Mouse (Mus musculus) midbrain, postnatal 0 days (tissue): ENCODE measurements around the gene Ccdc51. TPM values are rescaled to one million over a fixed set of nuclear protein-coding genes. Genes with fewer than 3 reads are reported as not detected.

Experiments
- ATAC-seq: fragments of 200-750 bp; cut with Nextera tagmentation; 2 replicates; pipeline ENCODE4 v1.8.0; 2017; ENCODE audit warnings: moderate number of reproducible peaks, mild to moderate bottlenecking, moderate TSS enrichment, moderate library complexity; ENCODE audit not compliant: low FRiP score
- DNase-seq: peaks from one replicate; pipeline ENCODE4 v3.0.0-alpha.2; 2015; ENCODE audit warnings: low spot score
- H3K27ac ChIP-seq: fragments of 300-500 bp; sonication (generic); 2 replicates; pipeline ENCODE4 v1.5.1; 2014; ENCODE audit warnings: low read depth, mild to moderate bottlenecking, low read length, mixed read lengths
- H3K27me3 ChIP-seq: fragments of 300-500 bp; sonication (generic); 2 replicates; pipeline ENCODE4 v1.6.1; 2014; ENCODE audit warnings: low read length, control low read depth, mixed read lengths; ENCODE audit not compliant: insufficient read depth
- H3K36me3 ChIP-seq: fragments of 300-500 bp; sonication (generic); 2 replicates; pipeline ENCODE4 v1.6.1; 2014; ENCODE audit warnings: low read length, control low read depth, mixed read lengths; ENCODE audit not compliant: insufficient read depth
- H3K4me1 ChIP-seq: fragments of 300-500 bp; sonication (generic); 2 replicates; pipeline ENCODE4 v1.6.1; 2014; ENCODE audit warnings: mild to moderate bottlenecking, control low read depth, antibody characterized with exemption, low read length, mixed read lengths; ENCODE audit not compliant: insufficient read depth
- H3K4me2 ChIP-seq: fragments of 300-500 bp; sonication (generic); 2 replicates; pipeline ENCODE4 v1.6.1; 2014; ENCODE audit warnings: low read depth, mild to moderate bottlenecking, low read length, mixed read lengths; ENCODE audit not compliant: poor library complexity, severe bottlenecking
- H3K4me3 ChIP-seq: fragments of 300-500 bp; sonication (generic); 2 replicates; pipeline ENCODE4 v1.5.1; 2014; ENCODE audit warnings: low read depth, mild to moderate bottlenecking, low read length, moderate library complexity
- H3K9ac ChIP-seq: fragments of 300-500 bp; sonication (generic); replicated peaks from 2 replicates; pipeline ENCODE4 v1.6.1; 2014; ENCODE audit warnings: mild to moderate bottlenecking, low read length, moderate library complexity, mixed read lengths; ENCODE audit not compliant: poor library complexity, severe bottlenecking
- H3K9me3 ChIP-seq: fragments of 300-500 bp; sonication (generic); 2 replicates; pipeline ENCODE4 v1.6.1; 2016; ENCODE audit warnings: low read length, control low read depth
- CTCF ChIP-seq: IDR thresholded peaks from 2 replicates; pipeline ENCODE4 v1.5.1; 2016; ENCODE audit warnings: antibody characterized with exemption, mild to moderate bottlenecking
- WGBS: fragments of 180-500 bp; shearing (Covaris S2); extraction: QIAGEN DNeasy Blood & Tissue Kit; methylation state at CpG from one replicate; pipeline ENCODE4 v1.1.7; 2014; 5-methylcytosine and 5-hydroxymethylcytosine counted together
- polyA plus RNA-seq: library from polyadenylated mRNA; unstranded; fragments of >200 nt; fragmentation: Nextera tagmentation; extraction: Ambion mirVana; gene quantifications from 2 replicates; pipeline ENCODE4 v1.2.1, GENCODE M21; 2015
- total RNA-seq: library from RNA; depleted of rRNA; stranded (reverse); fragments of >200 nt; gene quantifications from 2 replicates; pipeline ENCODE4 v1.2.3, GENCODE M21; 2014

The Ccdc51 gene
- total and polyA plus RNA-seq, 2 experiments from 2014 or later = 4.8 to 6.9 TPM

GRCm38 (mm10) chr9:109054712-109055111 lies 27.6 kb upstream of the Ccdc51 start:
- Histone ChIP-seq H3K27me3 (no peaks in the 10 kb centered on the region), H3K4me2 (peak overlapping the region; percentile 51), H3K9me3 (no peaks in the 10 kb centered on the region), H3K4me3 (peak overlapping the region; percentile 32), H3K9ac (peak overlapping the region; percentile 52; the same call in 1 of the 2 replicates), H3K4me1 (peaks cover 13% of the 10 kb centered on the region), H3K36me3 (peaks cover 15% of the 10 kb centered on the region), H3K27ac (peak overlapping the region; percentile 67)
- DNase-seq = peak; percentile 82
- 7% methylated on average over 7 of the region's 7 CpGs for WGBS
- ATAC-seq = peak; percentile 79
- no peak for TF ChIP-seq CTCF

DNA sequence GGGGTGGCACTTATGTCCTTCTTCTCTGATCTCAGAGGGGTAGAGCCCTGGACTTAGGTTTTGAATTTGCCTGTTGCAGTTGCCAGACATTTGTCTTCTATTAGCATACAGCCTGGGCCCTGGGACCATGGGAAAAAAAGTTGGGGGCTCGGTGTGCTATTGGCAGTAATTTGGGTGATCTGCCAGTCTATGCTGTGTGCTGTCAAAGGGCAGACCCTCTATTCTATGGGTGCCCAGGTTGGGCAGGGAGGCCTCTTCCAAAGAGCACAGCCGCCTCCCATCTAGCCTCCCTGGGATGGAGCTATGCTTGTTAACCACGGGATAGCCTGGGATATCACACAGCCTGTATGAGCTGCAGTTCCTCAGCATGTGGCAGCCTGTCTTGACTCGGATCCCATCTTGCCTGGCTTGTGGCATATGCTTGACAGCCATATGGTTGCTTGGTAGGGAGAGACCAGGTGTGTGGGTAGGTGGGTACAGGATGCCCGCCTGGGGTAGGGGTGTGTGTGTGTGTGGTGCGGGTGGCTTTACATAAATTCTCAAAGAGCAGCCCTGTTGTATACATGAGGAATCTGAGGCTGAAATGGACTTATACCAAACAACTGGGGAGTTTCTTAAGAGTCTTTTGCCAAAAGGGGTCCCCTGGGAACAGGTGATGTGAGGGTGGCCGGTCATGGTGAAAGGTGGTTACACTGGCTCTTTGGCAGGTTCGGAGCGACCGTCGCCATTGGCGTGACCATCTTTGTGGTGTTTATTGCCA lies 26.8 kb upstream of the Ccdc51 start:
- H3K4me2 ChIP-seq = peak overlapping the region; percentile 51
- ATAC-seq (no peak), DNase-seq (no peak)
- no peak overlapping the region; the same call in 1 of the 2 replicates for H3K9ac ChIP-seq
- no peaks in the 10 kb centered on the region for H3K27me3 ChIP-seq
- peaks cover 21% of the 10 kb centered on the region for H3K36me3 ChIP-seq
- H3K4me1 ChIP-seq = peaks cover 13% of the 10 kb centered on the region
- H3K9me3 ChIP-seq = no peaks in the 10 kb centered on the region
- peak overlapping the region; percentile 32 for H3K4me3 ChIP-seq
- H3K27ac ChIP-seq = peak overlapping the region; percentile 67
- no peak for TF ChIP-seq CTCF
- 91% methylated on average over 12 of the region's 12 CpGs for WGBS

DNA sequence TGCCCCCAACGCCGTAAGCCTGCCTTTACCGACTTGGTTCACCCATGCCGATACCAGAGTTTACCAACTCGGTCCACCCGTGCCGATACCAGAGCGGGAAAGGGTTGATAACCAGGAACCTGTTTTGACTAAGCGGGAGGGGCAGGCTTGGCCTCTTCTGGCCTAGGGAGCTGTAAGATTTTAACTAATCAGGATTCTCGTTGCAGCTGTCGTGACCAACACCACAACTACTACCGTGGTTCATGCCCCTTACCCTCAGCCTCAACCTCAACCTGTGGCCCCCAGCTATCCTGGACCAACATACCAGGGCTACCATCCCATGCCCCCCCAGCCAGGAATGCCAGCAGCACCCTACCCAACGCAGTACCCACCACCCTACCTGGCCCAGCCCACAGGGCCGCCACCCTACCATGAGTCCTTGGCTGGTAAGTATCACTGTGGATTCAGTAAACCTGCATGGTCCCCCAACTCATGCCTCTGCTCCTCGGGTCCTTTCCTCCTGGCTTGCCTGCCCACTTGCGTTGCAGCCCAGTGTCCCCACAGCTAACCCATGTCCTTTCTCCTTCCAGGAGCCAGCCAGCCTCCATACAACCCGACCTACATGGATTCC lies 26.1 kb upstream of the Ccdc51 start:
- whole genome bisulfite sequencing = 92% methylated on average over 17 of the region's 17 CpGs
- no peaks in the 10 kb centered on the region for H3K27me3 ChIP-seq
- ATAC-seq (no peak), DNase-seq (no peak)
- H3K36me3 ChIP-seq = peaks cover 26% of the 10 kb centered on the region
- peaks cover 13% of the 10 kb centered on the region for H3K4me1 ChIP-seq
- H3K9me3 ChIP-seq = no peaks in the 10 kb centered on the region
- H3K27ac ChIP-seq = no peak overlapping the region
- no peak overlapping the region for H3K9ac ChIP-seq
- no peak overlapping the region for H3K4me3 ChIP-seq
- no peak overlapping the region for H3K4me2 ChIP-seq
- no peak for TF ChIP-seq CTCF

DNA sequence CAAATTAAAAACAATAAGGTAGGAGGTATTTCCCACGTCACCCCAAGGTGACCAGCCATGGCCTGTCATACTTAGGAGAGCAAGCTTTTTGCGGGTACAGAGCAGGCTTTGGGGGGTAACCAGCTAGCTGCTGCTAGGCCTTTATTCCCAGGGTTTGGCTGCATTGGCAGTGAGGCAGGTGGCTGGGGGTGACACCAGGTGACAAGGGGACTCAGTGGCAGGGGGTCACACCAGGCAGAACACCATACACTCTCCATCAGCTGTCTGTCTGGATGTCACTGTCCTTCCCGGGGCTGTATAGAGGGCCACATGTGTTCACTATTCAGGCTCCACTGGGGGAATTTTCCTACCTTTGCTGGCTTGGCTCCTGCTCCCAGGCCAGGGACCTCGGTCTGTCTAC lies 25.4 kb upstream of the Ccdc51 start:
- WGBS = 88% methylated on average over 4 of the region's 4 CpGs
- no peak overlapping the region for H3K4me3 ChIP-seq
- H3K27me3 ChIP-seq = no peaks in the 10 kb centered on the region
- ATAC-seq (no peak), DNase-seq (no peak)
- H3K36me3 ChIP-seq = peaks cover 29% of the 10 kb centered on the region
- no peaks in the 10 kb centered on the region for H3K9me3 ChIP-seq
- no peak overlapping the region for H3K9ac ChIP-seq
- H3K4me2 ChIP-seq = no peak overlapping the region
- H3K4me1 ChIP-seq = peaks cover 13% of the 10 kb centered on the region
- TF ChIP-seq CTCF = no peak
- H3K27ac ChIP-seq = no peak overlapping the region

DNA sequence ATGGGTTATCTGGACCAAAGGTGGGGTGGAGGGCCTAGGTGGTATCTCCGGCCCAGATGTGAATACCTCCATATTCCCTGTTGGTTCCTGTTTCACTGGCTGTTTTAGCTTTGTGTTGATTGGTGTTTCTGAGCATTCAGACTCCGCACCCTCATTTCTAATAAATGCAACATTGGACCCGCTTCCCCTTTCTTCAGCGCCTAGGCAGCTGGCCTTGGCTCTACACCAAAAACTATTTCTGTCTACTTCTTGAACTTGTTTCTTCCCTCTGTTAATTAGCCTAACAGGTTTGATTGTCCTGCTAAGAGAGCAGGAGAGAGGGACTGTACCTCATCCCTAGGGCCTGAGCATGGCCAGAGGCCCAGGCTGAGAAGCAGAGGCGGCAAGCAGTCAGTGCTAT lies 24.8 kb upstream of the Ccdc51 start:
- H3K4me2 ChIP-seq = no peak overlapping the region

More for the DNA sequence above, 24.8 kb upstream of the Ccdc51 start:
- DNase-seq (no peak), ATAC-seq (no peak)
- 96% methylated on average over 5 of the region's 5 CpGs for WGBS
- Histone ChIP-seq H3K4me1 (peaks cover 13% of the 10 kb centered on the region), H3K36me3 (peaks cover 34% of the 10 kb centered on the region), H3K9me3 (no peaks in the 10 kb centered on the region), H3K27me3 (no peaks in the 10 kb centered on the region), H3K4me3 (no peak overlapping the region), H3K27ac (no peak overlapping the region), H3K9ac (no peak overlapping the region)
- TF ChIP-seq CTCF = no peak
